12 mouse cellular contexts compared by ENCODE assay signal in genomic region chr14:121634093-121634735, GRCm38 (mm10).
DNase-seq lines count a peak whose midpoint lies in the region; ATAC-seq and TF ChIP-seq lines count a peak whose summit lies in the region.
"Had no signal": no experiment of that assay in that cellular context is flagged by ENCODE, and none has a peak within 500 bp of the region (broad histone marks: within the 10 kb centered on the region; RNA-seq: fewer than 3 reads in every experiment).

No protein-coding gene starts in this region.

- peaks cover 24% of the 10 kb centered on the region for H3K36me3 ChIP-seq in forebrain, postnatal 0 days (ENCODE audit: insufficient read depth)
- peaks cover 6% of the 10 kb centered on the region; the same call in 1 of the 2 replicates for H3K36me3 ChIP-seq in forebrain, embryonic 12.5 days (replicated peaks)

- ATAC-seq in forebrain, postnatal 0 days: no peak
- ATAC-seq in forebrain, embryonic 12.5 days (ENCODE audit: low FRiP score): no peak

- DNase-seq in forebrain, postnatal 0 days: no peak
- DNase-seq in left cerebral cortex, adult 2 months (ENCODE audit: extremely low spot score in 1 of 2, low spot score in 2 of 2): no peak
- DNase-seq in left cerebral cortex, adult 11 months (ENCODE audit: low spot score): no peak
- DNase-seq in brain, adult 2 months (ENCODE audit: low read depth, low spot score): peak; percentile 76
- peak; percentile 30 to 60 for DNase-seq in kidney, postnatal 4 days
- DNase-seq in thymus, postnatal 0 days (ENCODE audit: low spot score): no peak
- DNase-seq: lung, adult 18-20 months; thymus, adult 18-20 months had no signal

- H3K9ac ChIP-seq in forebrain, postnatal 0 days: no peak overlapping the region
- H3K9ac ChIP-seq in forebrain, embryonic 12.5 days: no peak overlapping the region

- H3K9me3 ChIP-seq in forebrain, postnatal 0 days (ENCODE audit: low read length): no peaks in the 10 kb centered on the region
- no peaks in the 10 kb centered on the region for H3K9me3 ChIP-seq in forebrain, embryonic 12.5 days
- H3K9me3 ChIP-seq: heart, embryonic 10.5 days had no signal

- H3K27me3 ChIP-seq in forebrain, postnatal 0 days (ENCODE audit: insufficient read depth, low read length): no peaks in the 10 kb centered on the region
- H3K27me3 ChIP-seq in forebrain, embryonic 12.5 days: no peaks in the 10 kb centered on the region
- H3K27me3 ChIP-seq: CH12.LX had no signal

- no peak overlapping the region for H3K4me2 ChIP-seq in forebrain, postnatal 0 days (ENCODE audit: low read depth)
- H3K4me2 ChIP-seq in forebrain, embryonic 12.5 days: no peak overlapping the region
- H3K4me2 ChIP-seq: midbrain, embryonic 11.5 days had no signal

- H3K4me3 ChIP-seq in forebrain, postnatal 0 days (ENCODE audit: low read depth, low read length): no peak overlapping the region
- H3K4me3 ChIP-seq in forebrain, embryonic 12.5 days (replicated peaks): no peak overlapping the region
- no peak overlapping the region for H3K4me3 ChIP-seq in left cerebral cortex, adult 2 months
- H3K4me3 ChIP-seq: heart, embryonic 10.5 days had no signal

- no peaks in the 10 kb centered on the region for H3K4me1 ChIP-seq in forebrain, postnatal 0 days (ENCODE audit: insufficient read depth)
- H3K4me1 ChIP-seq in forebrain, embryonic 12.5 days: no peaks in the 10 kb centered on the region
- H3K4me1 ChIP-seq: heart, embryonic 10.5 days had no signal

- 0 out of 2 replicates have a peak, but pooled peaks have one; percentile 16 for TF ChIP-seq CTCF in forebrain, postnatal 0 days (IDR thresholded peaks at IDR 0.05; ENCODE audit: low read depth)
- TF ChIP-seq CTCF in left cerebral cortex, adult 2 months (IDR thresholded peaks at IDR 0.05): peak; percentile 37

- no peak overlapping the region for H3K27ac ChIP-seq in forebrain, postnatal 0 days (ENCODE audit: low read depth, low read length)
- H3K27ac ChIP-seq in forebrain, embryonic 12.5 days: no peak overlapping the region
- H3K27ac ChIP-seq in left cerebral cortex, adult 2 months: no peak overlapping the region
- H3K27ac ChIP-seq: heart, embryonic 10.5 days had no signal

- WGBS in forebrain, postnatal 0 days: 85% methylated on average over 14 of the region's 14 CpGs
- 88% methylated on average over 14 of the region's 14 CpGs for WGBS in forebrain, embryonic 12.5 days

- intact Hi-C loops in left cerebral cortex, adult 2 months (cut with DNase I): no loop called here

Comparison
In these comparisons a context has a peak if more than half of its experiments do, and no peak if none do; other contexts are left out.
1. DNase-seq: peak in brain, adult 2 months (single experiment) and kidney, postnatal 4 days (2 of 2); none in forebrain, postnatal 0 days (single experiment), left cerebral cortex, adult 2 months (0 of 2), left cerebral cortex, adult 11 months (single experiment) and thymus, postnatal 0 days (single experiment).